9 mouse cellular contexts compared by ENCODE assay signal in genomic region chr5:33393803-33394202, GRCm38 (mm10). TPM values are rescaled to one million over a fixed set of nuclear protein-coding genes. Genes with fewer than 3 reads are reported as not detected.
DNase-seq lines count a peak whose midpoint lies in the region; TF ChIP-seq lines count a peak whose summit lies in the region.
"Had no signal": no experiment of that assay in that cellular context is flagged by ENCODE, and none has a peak within 500 bp of the region (broad histone marks: within the 10 kb centered on the region; RNA-seq: fewer than 3 reads in every experiment).

No protein-coding gene starts in this region.

- H3K36me3 ChIP-seq in E14TG2a.4 (ENCODE audit: insufficient read depth, low read length), result peaks cover 27% of the 10 kb centered on the region
- H3K36me3 ChIP-seq in forebrain, embryonic 10.5 days (replicated peaks), result peaks cover 18% of the 10 kb centered on the region

- 20% methylated on average over 7 of the region's 7 CpGs for WGBS in forebrain, embryonic 10.5 days
- WGBS in olfactory bulb, adult 2 months, result 20% methylated on average over 7 of the region's 7 CpGs

- no peak for TF ChIP-seq POLR2A in brain, embryonic 14.5 days (IDR thresholded peaks at IDR 0.05; ENCODE audit: borderline replicate concordance, extremely low read depth, insufficient read depth, insufficient read length, poor library complexity, severe bottlenecking)
- TF ChIP-seq POLR2A in olfactory bulb, adult 2 months (IDR thresholded peaks at IDR 0.05; ENCODE audit: insufficient read depth, low read depth, low read length), result no peak

- H3K27ac ChIP-seq in forebrain, embryonic 10.5 days, result no peak overlapping the region
- H3K27ac ChIP-seq in olfactory bulb, adult 2 months (ENCODE audit: insufficient read depth, low read depth, low read length), result no peak overlapping the region
- H3K27ac ChIP-seq: liver, embryonic 15.5 days had no signal

- intact Hi-C loops in heart, postnatal 14 days (cut with DNase I), result loop anchor here (1.0 to 5.0 kb wide), 4 partner anchors 49 to 195 kb away; no protein-coding TSS in a partner anchor

- TF ChIP-seq CTCF in E14TG2a.4 (conservative IDR thresholded peaks at IDR 0.05; ENCODE audit: low read length), result peak; percentile 68
- peak; percentile 99 for TF ChIP-seq CTCF in brain, embryonic 14.5 days (IDR thresholded peaks at IDR 0.05; ENCODE audit: borderline replicate concordance, extremely low read depth, insufficient read depth, insufficient read length)
- TF ChIP-seq CTCF in olfactory bulb, adult 2 months (IDR thresholded peaks at IDR 0.05; ENCODE audit: insufficient read depth, low read depth, low read length), result peak; percentile 84

- no peaks in the 10 kb centered on the region for H3K9me3 ChIP-seq in E14TG2a.4 (ENCODE audit: low read length)
- no peaks in the 10 kb centered on the region for H3K9me3 ChIP-seq in forebrain, embryonic 10.5 days
- H3K9me3 ChIP-seq: liver, embryonic 15.5 days had no signal

- H3K4me3 ChIP-seq in E14TG2a.4 (replicated peaks; ENCODE audit: low read length), result no peak overlapping the region
- no peak overlapping the region for H3K4me3 ChIP-seq in forebrain, embryonic 10.5 days
- no peak overlapping the region for H3K4me3 ChIP-seq in olfactory bulb, adult 2 months (ENCODE audit: insufficient read depth, low read depth, low read length)
- H3K4me3 ChIP-seq: liver, embryonic 15.5 days had no signal

- DNase-seq in brain, embryonic 14.5 days (ENCODE audit: low read depth), result peak; percentile 93
- DNase-seq in forebrain, embryonic 10.5 days (ENCODE audit: extremely low spot score, low spot score), result peak; percentile 78
- DNase-seq in heart, postnatal 14 days, result peak; percentile 77 to 83
- peak; percentile 87 for DNase-seq in layer of hippocampus, adult 11-12 months (ENCODE audit: low spot score)
- peak; percentile 65 to 75 for DNase-seq in lung, adult 18-20 months
- peak; percentile 73 for DNase-seq in thymus, postnatal 0 days (ENCODE audit: low spot score)

- H3K4me1 ChIP-seq in E14TG2a.4 (replicated peaks; ENCODE audit: low read depth, low read length), result peaks cover 4% of the 10 kb centered on the region; the same call in 1 of the 2 replicates
- peaks cover 7% of the 10 kb centered on the region; the same call in 1 of the 2 replicates for H3K4me1 ChIP-seq in forebrain, embryonic 10.5 days
- no peaks in the 10 kb centered on the region for H3K4me1 ChIP-seq in olfactory bulb, adult 2 months (ENCODE audit: control insufficient read depth, insufficient read depth, low read length)
- H3K4me1 ChIP-seq: liver, embryonic 15.5 days had no signal

- peaks cover 86% of the 10 kb centered on the region for H3K27me3 ChIP-seq in E14TG2a.4 (ENCODE audit: insufficient read depth, low read length)
- H3K27me3 ChIP-seq in forebrain, embryonic 10.5 days (ENCODE audit: poor library complexity, severe bottlenecking), result peaks cover 10% of the 10 kb centered on the region; the same call in 1 of the 2 replicates
- H3K27me3 ChIP-seq: liver, embryonic 15.5 days had no signal

RNA-seq across cellular contexts. Expression of gene Uvssa, which starts 15.5 kb away (rescaled TPM):
- polyA plus RNA-seq in brain, embryonic 14.5 days (2012; rRNA removed), result 6.6 and 7.5 TPM in 2 replicates
- polyA plus RNA-seq in forebrain, embryonic 10.5 days (2016; fragmentation: Nextera tagmentation; extraction: Ambion mirVana), result 6.6 and 7.0 TPM in 2 replicates
- total RNA-seq in heart, postnatal 14 days (2021), result 1 to 10 TPM; 4.4 to 6.2 TPM
- polyA plus RNA-seq in olfactory bulb, adult 2 months (2012; ENCODE audit: insufficient read depth, insufficient read length, low replicate concordance, missing spikeins), result not detected in 2 replicates
- 7.2 and 10.4 TPM in 2 replicates for polyA plus RNA-seq in thymus, postnatal 0 days (2015; fragmentation: Nextera tagmentation; extraction: Ambion mirVana)

RNA-seq across cellular contexts. Expression of gene Nkx1-1, which starts 40.0 kb away (rescaled TPM):
- 1.8 and 4.1 TPM in 2 replicates for polyA plus RNA-seq in brain, embryonic 14.5 days (2012; rRNA removed)
- polyA plus RNA-seq in forebrain, embryonic 10.5 days (2016; fragmentation: Nextera tagmentation; extraction: Ambion mirVana), result not detected in 2 replicates
- not detected for total RNA-seq in heart, postnatal 14 days (2021)
- polyA plus RNA-seq in olfactory bulb, adult 2 months (2012; ENCODE audit: insufficient read depth, insufficient read length, low replicate concordance, missing spikeins), result not detected in 2 replicates
- not detected in 2 replicates for polyA plus RNA-seq in thymus, postnatal 0 days (2015; fragmentation: Nextera tagmentation; extraction: Ambion mirVana)
- polyA plus RNA-seq: liver, embryonic 15.5 days had no signal

RNA-seq across cellular contexts. Expression of gene Maea, which starts 58.5 kb away (rescaled TPM):
- 171 and 187 TPM in 2 replicates for polyA plus RNA-seq in brain, embryonic 14.5 days (2012; rRNA removed)
- polyA plus RNA-seq in forebrain, embryonic 10.5 days (2016; fragmentation: Nextera tagmentation; extraction: Ambion mirVana), result 151 and 157 TPM in 2 replicates
- 10 to 100 TPM; 87.9 to 99.3 TPM for total RNA-seq in heart, postnatal 14 days (2021)
- polyA plus RNA-seq in olfactory bulb, adult 2 months (2012; ENCODE audit: insufficient read depth, insufficient read length, low replicate concordance, missing spikeins), result not detected in 2 replicates
- 83.0 and 86.8 TPM in 2 replicates for polyA plus RNA-seq in thymus, postnatal 0 days (2015; fragmentation: Nextera tagmentation; extraction: Ambion mirVana)
